Mouse (Mus musculus) C2C12 (cell line): ENCODE measurements around the gene Itih2. TPM values are rescaled to one million over a fixed set of nuclear protein-coding genes. Genes with fewer than 3 reads are reported as not detected.
A peak's percentile ranks its signal among the peaks of the same experiment; 100 is the strongest.

Source experiments
- H3K27me3 ChIP-seq: one replicate; pipeline ENCODE4 v1.6.1; 2011; ENCODE audit not compliant: control insufficient read depth, insufficient read depth, insufficient read length
- H3K36me3 ChIP-seq: one replicate; pipeline ENCODE4 v1.6.1; 2011; ENCODE audit not compliant: control insufficient read depth, insufficient read depth
- H3K4me3 ChIP-seq: one replicate; pipeline ENCODE4 v1.5.1; 2011; ENCODE audit warnings: mild to moderate bottlenecking, control low read depth; ENCODE audit not compliant: poor library complexity, insufficient read depth, severe bottlenecking
- H3K79me2 ChIP-seq: one replicate; pipeline ENCODE4 v1.6.1; 2011; ENCODE audit not compliant: control insufficient read depth, insufficient read depth
- H3K79me3 ChIP-seq: one replicate; pipeline ENCODE4 v1.6.1; 2011; ENCODE audit warnings: low read depth, control low read depth
- H3ac ChIP-seq: one replicate; pipeline ENCODE3; 2011; ENCODE audit warnings: low read depth; ENCODE audit not compliant: control insufficient read depth, insufficient read length
- CEBPB ChIP-seq: IDR thresholded peaks from one replicate; pipeline ENCODE4 v1.6.1; 2011; ENCODE audit warnings: low read depth, mild to moderate bottlenecking, control low read depth, moderate library complexity
- CTCF ChIP-seq: IDR thresholded peaks from one replicate; pipeline ENCODE4 v1.5.1; 2011; ENCODE audit not compliant: control insufficient read depth, insufficient read depth, insufficient read length
- FOSL1 ChIP-seq: IDR thresholded peaks from one replicate; pipeline ENCODE4 v1.8.0; 2011; ENCODE audit warnings: mild to moderate bottlenecking, low read length; ENCODE audit not compliant: poor library complexity, insufficient read depth, severe bottlenecking
- MAX ChIP-seq: IDR thresholded peaks from one replicate; pipeline ENCODE4 v1.6.1; 2011; ENCODE audit warnings: mild to moderate bottlenecking, control low read depth
- MYOD1 ChIP-seq: IDR thresholded peaks from one replicate; pipeline ENCODE4 v1.6.1; 2011; ENCODE audit warnings: low read depth; ENCODE audit not compliant: control insufficient read depth, insufficient read length
- MYOG ChIP-seq: IDR thresholded peaks from one replicate; pipeline ENCODE4 v1.6.1; 2011; ENCODE audit not compliant: control insufficient read depth, insufficient read length; ENCODE audit errors: extremely low read depth
- USF1 ChIP-seq: IDR thresholded peaks from one replicate; pipeline ENCODE4 v1.6.1; 2011; ENCODE audit warnings: low read depth, mild to moderate bottlenecking, control low read depth, moderate library complexity
- polyA plus RNA-seq: library from polyadenylated mRNA; unstranded; fragments of >200 nt; fragmentation: generic; extraction: Trizol; gene quantifications from one replicate; pipeline ENCODE4 v1.2.1, GENCODE M21; 2012; ENCODE audit warnings: missing spikeins

Gene Itih2
- polyA plus RNA-seq, 1 experiment, result not detected

DNA sequence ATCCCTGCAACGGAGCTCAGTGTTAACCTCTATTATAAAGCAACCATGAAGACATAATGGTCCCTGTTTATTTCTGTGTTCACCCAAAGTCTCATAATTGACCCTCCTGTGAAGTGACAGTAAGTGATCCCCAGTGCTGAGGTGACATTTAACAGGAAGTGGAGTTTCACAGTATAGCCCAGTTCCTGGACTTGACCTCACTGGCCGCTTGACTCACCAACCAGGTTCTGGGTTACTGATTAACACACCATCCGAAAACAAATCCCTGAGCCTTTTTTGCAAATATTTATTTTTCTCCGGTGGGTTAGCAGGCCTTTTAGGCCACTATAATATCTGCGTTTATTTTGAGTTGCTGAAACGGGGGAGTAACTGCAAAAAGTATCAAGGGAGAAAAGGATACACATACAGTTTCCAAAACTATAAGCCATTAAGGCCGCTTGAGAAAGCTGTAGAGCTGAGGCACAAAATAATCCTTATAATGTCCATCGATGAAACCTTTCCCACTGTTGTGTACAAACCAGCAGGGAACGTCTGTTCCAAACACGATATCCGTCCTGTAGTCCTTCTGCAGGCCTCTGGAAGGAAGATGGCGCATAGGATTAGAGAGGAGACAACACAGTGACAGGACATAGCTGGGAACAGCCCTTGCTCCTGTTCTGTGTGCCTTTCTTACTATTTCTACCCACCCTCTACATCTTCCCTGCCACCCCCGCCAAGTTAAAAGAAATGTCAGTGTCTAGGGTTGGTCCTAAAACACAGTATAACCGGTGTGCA lies 36.7 kb downstream of the Itih2 start:
- H3K79me2 ChIP-seq, result no peaks in the 10 kb centered on the region
- no peak for TF ChIP-seq MAX
- TF ChIP-seq CEBPB, result no peak
- no peak for TF ChIP-seq CTCF
- TF ChIP-seq FOSL1, result no peak
- TF ChIP-seq MYOD1, result no peak
- no peak for TF ChIP-seq USF1
- H3K79me3 ChIP-seq, result no peaks in the 10 kb centered on the region

DNA sequence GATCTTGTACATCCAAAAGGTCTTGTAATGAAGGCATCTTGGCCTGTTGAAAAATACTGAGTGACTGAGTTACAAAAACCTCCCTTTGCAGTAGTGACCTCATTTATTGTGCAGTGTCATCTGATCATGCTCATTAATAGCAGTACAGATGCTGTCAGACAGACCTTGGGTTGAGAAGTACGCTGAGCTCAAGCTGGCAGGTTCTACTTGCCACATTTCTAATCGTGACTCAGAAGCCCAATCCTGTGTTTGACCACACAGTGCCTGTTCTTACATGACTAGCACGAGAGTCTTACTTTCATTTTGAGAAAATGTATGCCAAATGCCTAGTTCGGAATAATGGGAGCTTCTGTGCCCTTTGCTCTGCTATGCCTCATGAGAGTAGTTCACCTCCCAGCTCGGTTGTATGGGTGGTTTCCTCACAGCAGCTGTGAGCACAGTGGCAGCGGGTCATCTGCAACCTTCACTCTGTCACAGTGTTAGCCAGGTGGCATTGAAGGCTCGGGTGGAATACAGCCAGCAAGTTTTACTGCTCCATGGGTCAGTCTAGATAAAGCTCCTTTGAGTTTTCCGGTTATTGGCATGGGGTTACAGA lies 43.8 kb downstream of the Itih2 start:
- no peak for TF ChIP-seq MAX
- no peak for TF ChIP-seq FOSL1
- TF ChIP-seq MYOG, result no peak
- TF ChIP-seq USF1, result no peak
- no peak for TF ChIP-seq CEBPB
- TF ChIP-seq CTCF, result no peak
- no peaks in the 10 kb centered on the region for H3K27me3 ChIP-seq
- H3K36me3 ChIP-seq, result peaks cover 89% of the 10 kb centered on the region
- peaks cover 60% of the 10 kb centered on the region for H3K79me2 ChIP-seq
- peaks cover 47% of the 10 kb centered on the region for H3K79me3 ChIP-seq
- no peak overlapping the region for H3ac ChIP-seq
- H3K4me3 ChIP-seq, result no peak overlapping the region

More for the DNA sequence above, 36.7 kb downstream of the Itih2 start:
- H3K4me3 ChIP-seq, result no peak overlapping the region
- no peak overlapping the region for H3ac ChIP-seq
- no peaks in the 10 kb centered on the region for H3K27me3 ChIP-seq
- H3K36me3 ChIP-seq, result peaks cover 35% of the 10 kb centered on the region

DNA sequence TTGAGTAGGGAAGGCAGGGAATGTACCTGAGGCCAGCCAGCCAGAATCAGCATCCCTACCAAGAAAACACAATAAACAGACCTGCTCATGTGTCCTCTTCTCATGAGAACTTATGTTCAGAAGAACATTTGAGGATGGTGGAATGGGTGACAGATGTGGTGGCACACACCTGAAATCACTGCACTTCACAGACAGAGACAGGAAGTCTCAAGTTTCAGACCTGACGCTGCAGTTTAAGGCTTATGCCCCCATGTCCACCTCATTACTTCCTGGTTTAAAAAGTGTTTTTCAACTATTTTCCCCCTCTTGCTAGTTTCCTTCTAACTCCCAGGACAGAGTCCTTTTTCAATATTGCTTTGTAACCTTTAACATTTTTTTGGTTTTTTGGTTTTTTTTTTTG lies 48.5 kb downstream of the Itih2 start:
- H3K79me2 ChIP-seq, result peaks cover 96% of the 10 kb centered on the region
- H3K4me3 ChIP-seq, result no peak overlapping the region
- H3ac ChIP-seq, result no peak overlapping the region
- TF ChIP-seq MYOD1 (no peak), MYOG (no peak), FOSL1 (no peak), MAX (no peak), CEBPB (no peak), CTCF (no peak), USF1 (no peak)
- no peaks in the 10 kb centered on the region for H3K27me3 ChIP-seq
- peaks cover 46% of the 10 kb centered on the region for H3K36me3 ChIP-seq
- H3K79me3 ChIP-seq, result peaks cover 83% of the 10 kb centered on the region

DNA sequence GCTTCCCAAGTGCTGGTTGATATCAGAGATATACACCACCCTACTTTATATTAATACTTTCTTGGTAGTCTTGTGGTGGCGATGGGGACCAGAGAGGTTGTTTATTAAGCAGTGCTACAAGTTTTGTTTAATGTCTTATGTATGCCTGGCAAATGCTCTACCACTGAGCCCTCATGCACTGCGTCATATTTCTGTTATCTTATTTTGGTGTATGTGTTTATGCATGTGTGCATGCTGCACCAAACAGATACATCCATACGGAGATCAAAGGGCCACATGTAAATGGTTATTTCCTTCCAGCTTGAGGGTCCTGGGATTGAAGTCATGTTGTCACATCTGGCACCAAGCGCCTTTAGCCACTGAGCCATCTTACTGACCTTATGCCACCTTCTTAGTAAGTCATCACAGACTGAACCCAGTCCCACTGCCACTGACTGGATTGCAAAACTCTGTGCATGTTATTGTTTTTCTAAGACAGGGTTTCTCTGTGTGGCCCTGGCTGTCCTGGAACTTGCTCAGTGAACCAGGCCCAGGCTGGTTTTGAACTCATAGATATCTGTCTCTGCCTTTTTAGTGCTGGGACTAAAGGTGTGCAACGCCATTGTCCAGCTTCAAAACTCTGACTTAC lies 49.6 kb downstream of the Itih2 start:
- H3K4me3 ChIP-seq, result peak overlapping the region; percentile 98
- H3ac ChIP-seq, result no peak overlapping the region
- H3K79me2 ChIP-seq, result peaks cover 100% of the 10 kb centered on the region
- H3K79me3 ChIP-seq, result peaks cover 86% of the 10 kb centered on the region
- no peaks in the 10 kb centered on the region for H3K27me3 ChIP-seq
- TF ChIP-seq FOSL1, result no peak
- TF ChIP-seq MAX, result no peak
- no peak for TF ChIP-seq MYOD1
- no peak for TF ChIP-seq CTCF
- TF ChIP-seq USF1, result no peak
- no peak for TF ChIP-seq MYOG
- TF ChIP-seq CEBPB, result no peak
- peaks cover 35% of the 10 kb centered on the region for H3K36me3 ChIP-seq

DNA sequence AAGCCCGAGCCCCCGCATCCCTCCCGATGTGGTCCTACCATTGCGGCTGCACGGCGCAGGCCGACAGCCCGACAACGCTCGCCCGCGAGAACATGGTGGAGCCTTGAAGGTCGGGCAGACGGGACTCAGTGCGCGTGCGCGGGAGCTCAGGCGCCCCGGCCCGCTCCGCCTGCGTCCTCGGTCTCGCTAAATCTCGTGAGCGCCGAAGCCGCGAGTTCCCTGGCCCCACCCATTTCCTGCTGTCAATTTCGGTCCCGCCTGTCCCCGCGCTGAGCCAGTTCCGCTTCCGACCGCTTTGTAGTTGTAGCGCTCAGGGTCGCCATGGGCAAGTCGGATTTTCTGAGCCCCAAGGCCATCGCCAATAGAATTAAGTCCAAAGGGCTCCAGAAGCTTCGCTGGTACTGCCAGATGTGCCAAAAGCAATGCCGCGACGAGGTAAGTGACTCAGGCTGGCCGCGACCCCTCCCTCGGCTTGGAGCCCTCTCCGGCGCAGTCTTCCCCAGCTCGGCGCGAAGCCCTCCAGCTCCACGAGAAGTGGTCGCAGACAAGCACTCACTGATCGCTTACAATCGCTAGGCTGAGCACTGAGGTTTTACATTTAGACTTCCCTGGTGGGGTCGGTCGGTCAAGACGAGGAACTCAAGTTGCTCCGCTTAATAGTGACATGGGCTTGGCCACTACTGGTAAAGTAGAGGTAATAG lies 50.7 kb downstream of the Itih2 start, which contains the start of the genes Atp5c1 and Kin:
Atp5c1 (minus strand) TSS at position 201 of the 701 bp plus-strand sequence.
Kin (plus strand) TSS at position 284 of the 701 bp plus-strand sequence.
- Histone ChIP-seq H3K79me3 (peaks cover 92% of the 10 kb centered on the region), H3K36me3 (peaks cover 27% of the 10 kb centered on the region), H3K27me3 (no peaks in the 10 kb centered on the region), H3K79me2 (peaks cover 100% of the 10 kb centered on the region), H3ac (peak within 1 kb of the TSS; percentile 94), H3K4me3 (peak within 1 kb of the TSS; percentile 98)
- TF ChIP-seq FOSL1, result no peak
- TF ChIP-seq MAX, result no peak
- TF ChIP-seq MYOG, result no peak
- no peak for TF ChIP-seq MYOD1
- no peak for TF ChIP-seq USF1
- no peak for TF ChIP-seq CTCF
- no peak for TF ChIP-seq CEBPB
